Mouse (Mus musculus): ENCODE measurements around the gene Atp6v1g2.
A peak's percentile ranks its signal among the peaks of the same experiment; 100 is the strongest.

DNA sequence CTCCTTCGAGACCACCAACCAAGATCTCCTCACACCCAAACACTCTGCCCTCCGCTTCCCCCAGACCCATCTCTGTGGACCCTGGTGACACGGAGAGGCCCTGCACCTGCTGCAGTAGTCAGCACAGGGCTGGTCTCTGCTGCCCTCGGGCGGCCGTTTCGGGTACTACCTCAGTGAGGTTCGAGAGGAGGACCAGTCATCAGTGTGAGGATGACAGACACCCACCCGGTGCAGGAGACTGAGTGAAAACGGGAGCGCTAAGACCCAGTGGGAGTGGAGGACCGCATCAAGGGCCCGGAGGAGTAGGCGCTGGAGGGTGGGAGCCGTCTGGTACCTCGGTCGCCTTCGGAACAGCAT is 2.9 kb downstream of the Atp6v1g2 start:
- TF ChIP-seq CTCF (IDR thresholded peaks at IDR 0.05; ENCODE audit: borderline replicate concordance, extremely low read depth, insufficient read depth, insufficient read length), result peak; percentile 98
- peak; percentile 28; the same call in 1 of the 2 replicates for TF ChIP-seq POLR2A (IDR thresholded peaks at IDR 0.05; ENCODE audit: borderline replicate concordance, extremely low read depth, insufficient read depth, insufficient read length, poor library complexity, severe bottlenecking)

Data from brain, embryonic 14.5 days (tissue).